Mouse (Mus musculus) bone marrow macrophage, adult 2 months (primary cell): ENCODE data around the gene Gm20388.

ENCODE experiments used
- CTCF ChIP-seq: IDR thresholded peaks from 2 replicates; pipeline ENCODE4 v1.5.1; 2012; ENCODE audit warnings: low read depth, mild to moderate bottlenecking, low read length, moderate library complexity
- POLR2A ChIP-seq: IDR thresholded peaks from 2 replicates; pipeline ENCODE4 v1.6.1; 2012; ENCODE audit warnings: mild to moderate bottlenecking, low read depth, low read length, borderline replicate concordance

- TF ChIP-seq POLR2A (no peak), CTCF (no peak)
Measured at GRCm38 (mm10) chr8:123232553-123232952, 3321.9 kb downstream of the Gm20388 start.
